Mouse (Mus musculus): ENCODE data around the gene Asna1. TPM values are rescaled to one million over a fixed set of nuclear protein-coding genes. Genes with fewer than 3 reads are reported as not detected.
A peak's percentile ranks its signal among the peaks of the same experiment; 100 is the strongest.

Asna1 gene
- polyA plus RNA-seq (2015; fragmentation: Nextera tagmentation; extraction: Ambion mirVana): 144 and 153 TPM in 2 replicates

- peak within 1 kb of the TSS; percentile 81 for H3K4me3 ChIP-seq (replicated peaks; ENCODE audit: low read length)
- 6% methylated on average over 30 of the region's 30 CpGs for WGBS
- ATAC-seq: peak; percentile 90
- H3K9ac ChIP-seq (replicated peaks; ENCODE audit: low read depth, low read length): peak within 1 kb of the TSS; percentile 75
- H3K4me1 ChIP-seq (replicated peaks; ENCODE audit: control insufficient read depth, insufficient read depth, low read length): peaks cover 39% of the 10 kb centered on the region
- no peaks in the 10 kb centered on the region for H3K9me3 ChIP-seq (ENCODE audit: control insufficient read depth, low read length)
- no peaks in the 10 kb centered on the region for H3K27me3 ChIP-seq (replicated peaks; ENCODE audit: control insufficient read depth, insufficient read depth, low read length)
- H3K27ac ChIP-seq (ENCODE audit: low read length): peak within 1 kb of the TSS; percentile 73
- peaks cover 5% of the 10 kb centered on the region for H3K36me3 ChIP-seq (ENCODE audit: control insufficient read depth, insufficient read depth)
- peak within 1 kb of the TSS; percentile 90 for H3K4me2 ChIP-seq (ENCODE audit: low read length)
Measured at GRCm38 (mm10) chr8:85025098-85025932, at the start of gene Asna1. Asna1 (minus strand) TSS chr8:85025281.

GRCm38 (mm10) chr8:85074617-85075016, 49.5 kb upstream of the Asna1 start:
- H3K27ac ChIP-seq (ENCODE audit: low read length): no peak overlapping the region
- 92% methylated on average over 10 of the region's 10 CpGs for WGBS
- ATAC-seq: no peak
- H3K9ac ChIP-seq (replicated peaks; ENCODE audit: low read depth, low read length): no peak overlapping the region
- H3K4me3 ChIP-seq (replicated peaks; ENCODE audit: low read length): no peak overlapping the region
- H3K9me3 ChIP-seq (ENCODE audit: control insufficient read depth, low read length): no peaks in the 10 kb centered on the region
- no peaks in the 10 kb centered on the region for H3K27me3 ChIP-seq (replicated peaks; ENCODE audit: control insufficient read depth, insufficient read depth, low read length)
- H3K4me2 ChIP-seq (ENCODE audit: low read length): no peak overlapping the region
- peaks cover 20% of the 10 kb centered on the region for H3K36me3 ChIP-seq (ENCODE audit: control insufficient read depth, insufficient read depth)
- H3K4me1 ChIP-seq (replicated peaks; ENCODE audit: control insufficient read depth, insufficient read depth, low read length): peaks cover 20% of the 10 kb centered on the region

- WGBS: 90% methylated on average over 10 of the region's 10 CpGs
- Histone ChIP-seq H3K27me3 (replicated peaks; ENCODE audit: control insufficient read depth, insufficient read depth, low read length) (no peaks in the 10 kb centered on the region), H3K4me2 (ENCODE audit: low read length) (no peak overlapping the region), H3K4me3 (replicated peaks; ENCODE audit: low read length) (no peak overlapping the region), H3K36me3 (ENCODE audit: control insufficient read depth, insufficient read depth) (peaks cover 20% of the 10 kb centered on the region), H3K9ac (replicated peaks; ENCODE audit: low read depth, low read length) (no peak overlapping the region), H3K27ac (ENCODE audit: low read length) (no peak overlapping the region), H3K9me3 (ENCODE audit: control insufficient read depth, low read length) (no peaks in the 10 kb centered on the region), H3K4me1 (replicated peaks; ENCODE audit: control insufficient read depth, insufficient read depth, low read length) (peaks cover 16% of the 10 kb centered on the region)
- no peak for ATAC-seq
Measured at GRCm38 (mm10) chr8:85074167-85074566, 49.1 kb upstream of the Asna1 start.

- WGBS: 94% methylated on average over 15 of the region's 15 CpGs
- H3K4me1 ChIP-seq (replicated peaks; ENCODE audit: control insufficient read depth, insufficient read depth, low read length): peaks cover 16% of the 10 kb centered on the region
- no peak overlapping the region for H3K4me3 ChIP-seq (replicated peaks; ENCODE audit: low read length)
- no peak overlapping the region for H3K4me2 ChIP-seq (ENCODE audit: low read length)
- H3K9me3 ChIP-seq (ENCODE audit: control insufficient read depth, low read length): no peaks in the 10 kb centered on the region
- no peak overlapping the region for H3K9ac ChIP-seq (replicated peaks; ENCODE audit: low read depth, low read length)
- H3K27me3 ChIP-seq (replicated peaks; ENCODE audit: control insufficient read depth, insufficient read depth, low read length): no peaks in the 10 kb centered on the region
- H3K27ac ChIP-seq (ENCODE audit: low read length): no peak overlapping the region
- peaks cover 18% of the 10 kb centered on the region for H3K36me3 ChIP-seq (ENCODE audit: control insufficient read depth, insufficient read depth)
- no peak for ATAC-seq
Measured at GRCm38 (mm10) chr8:85073041-85073612, 48.0 kb upstream of the Asna1 start.

- H3K36me3 ChIP-seq (ENCODE audit: control insufficient read depth, insufficient read depth): peaks cover 18% of the 10 kb centered on the region
- WGBS: 44% methylated on average over 9 of the region's 9 CpGs
- peak overlapping the region; percentile 95 for H3K27ac ChIP-seq (ENCODE audit: low read length)
- no peaks in the 10 kb centered on the region for H3K27me3 ChIP-seq (replicated peaks; ENCODE audit: control insufficient read depth, insufficient read depth, low read length)
- peaks cover 16% of the 10 kb centered on the region for H3K4me1 ChIP-seq (replicated peaks; ENCODE audit: control insufficient read depth, insufficient read depth, low read length)
- ATAC-seq: no peak
- peak overlapping the region; percentile 63 for H3K4me2 ChIP-seq (ENCODE audit: low read length)
- H3K9me3 ChIP-seq (ENCODE audit: control insufficient read depth, low read length): no peaks in the 10 kb centered on the region
- H3K4me3 ChIP-seq (replicated peaks; ENCODE audit: low read length): peak overlapping the region; percentile 92
- H3K9ac ChIP-seq (replicated peaks; ENCODE audit: low read depth, low read length): peak overlapping the region; percentile 88
Measured at GRCm38 (mm10) chr8:85072364-85072929, 47.4 kb upstream of the Asna1 start.

- Histone ChIP-seq H3K36me3 (ENCODE audit: control insufficient read depth, insufficient read depth) (peaks cover 18% of the 10 kb centered on the region), H3K27ac (ENCODE audit: low read length) (peak within 1 kb of the TSS; percentile 95)
- under 1% methylated on average over 68 of the region's 68 CpGs for WGBS
Measured at GRCm38 (mm10) chr8:85071514-85072281, 46.6 kb upstream of the Asna1 start, which contains the start of gene Dhps. Dhps (plus strand) TSS chr8:85071757.

GRCm38 (mm10) chr8:85071041-85071440, 46.0 kb upstream of the Asna1 start:
- H3K36me3 ChIP-seq (ENCODE audit: control insufficient read depth, insufficient read depth): peaks cover 15% of the 10 kb centered on the region
- H3K9ac ChIP-seq (replicated peaks; ENCODE audit: low read depth, low read length): peak overlapping the region; percentile 88
- no peaks in the 10 kb centered on the region for H3K9me3 ChIP-seq (ENCODE audit: control insufficient read depth, low read length)
- peaks cover 16% of the 10 kb centered on the region for H3K4me1 ChIP-seq (replicated peaks; ENCODE audit: control insufficient read depth, insufficient read depth, low read length)
- H3K4me3 ChIP-seq (replicated peaks; ENCODE audit: low read length): peak overlapping the region; percentile 92
- H3K4me2 ChIP-seq (ENCODE audit: low read length): peak overlapping the region; percentile 63
- H3K27ac ChIP-seq (ENCODE audit: low read length): peak overlapping the region; percentile 95
- no peaks in the 10 kb centered on the region for H3K27me3 ChIP-seq (replicated peaks; ENCODE audit: control insufficient read depth, insufficient read depth, low read length)
- 88% methylated on average over 5 of the region's 5 CpGs for WGBS
- no peak for ATAC-seq

More at GRCm38 (mm10) chr8:85071514-85072281, 46.6 kb upstream of the Asna1 start, which contains the start of gene Dhps:
- H3K4me1 ChIP-seq (replicated peaks; ENCODE audit: control insufficient read depth, insufficient read depth, low read length): peaks cover 16% of the 10 kb centered on the region
- H3K4me2 ChIP-seq (ENCODE audit: low read length): peak within 1 kb of the TSS; percentile 63
- H3K9me3 ChIP-seq (ENCODE audit: control insufficient read depth, low read length): no peaks in the 10 kb centered on the region
- ATAC-seq: peak; percentile 92
- H3K27me3 ChIP-seq (replicated peaks; ENCODE audit: control insufficient read depth, insufficient read depth, low read length): no peaks in the 10 kb centered on the region
- peak within 1 kb of the TSS; percentile 88 for H3K9ac ChIP-seq (replicated peaks; ENCODE audit: low read depth, low read length)
- peak within 1 kb of the TSS; percentile 92 for H3K4me3 ChIP-seq (replicated peaks; ENCODE audit: low read length)

GRCm38 (mm10) chr8:85067982-85068381, 42.9 kb upstream of the Asna1 start, which contains the start of gene Gm5741:
Gm5741 (minus strand) TSS chr8:85067982.
- Histone ChIP-seq H3K36me3 (ENCODE audit: control insufficient read depth, insufficient read depth) (0 out of 2 replicates have a peak, but pooled peaks cover 2% of the 10 kb centered on the region), H3K4me1 (replicated peaks; ENCODE audit: control insufficient read depth, insufficient read depth, low read length) (peaks cover 14% of the 10 kb centered on the region), H3K27ac (ENCODE audit: low read length) (no peak within 1 kb of the TSS), H3K9me3 (ENCODE audit: control insufficient read depth, low read length) (no peaks in the 10 kb centered on the region), H3K27me3 (replicated peaks; ENCODE audit: control insufficient read depth, insufficient read depth, low read length) (no peaks in the 10 kb centered on the region), H3K4me3 (replicated peaks; ENCODE audit: low read length) (no peak within 1 kb of the TSS), H3K9ac (replicated peaks; ENCODE audit: low read depth, low read length) (no peak within 1 kb of the TSS), H3K4me2 (ENCODE audit: low read length) (no peak within 1 kb of the TSS)
- ATAC-seq: no peak

All from forebrain, embryonic 16.5 days (tissue).